Mouse (Mus musculus) A20 (cell line): ENCODE measurements around the gene Sumf2.
"Not testable (repeated sequence)": the region's sequence is repeated elsewhere in the genome, so short reads cannot be mapped to it uniquely, and the experiment has no call there.

ENCODE experiments used
- DNase-seq: peaks from one replicate; pipeline ENCODE4 v3.0.0-alpha.2; 2011; ENCODE audit warnings: low read depth, low spot score

Sumf2 gene

DNA sequence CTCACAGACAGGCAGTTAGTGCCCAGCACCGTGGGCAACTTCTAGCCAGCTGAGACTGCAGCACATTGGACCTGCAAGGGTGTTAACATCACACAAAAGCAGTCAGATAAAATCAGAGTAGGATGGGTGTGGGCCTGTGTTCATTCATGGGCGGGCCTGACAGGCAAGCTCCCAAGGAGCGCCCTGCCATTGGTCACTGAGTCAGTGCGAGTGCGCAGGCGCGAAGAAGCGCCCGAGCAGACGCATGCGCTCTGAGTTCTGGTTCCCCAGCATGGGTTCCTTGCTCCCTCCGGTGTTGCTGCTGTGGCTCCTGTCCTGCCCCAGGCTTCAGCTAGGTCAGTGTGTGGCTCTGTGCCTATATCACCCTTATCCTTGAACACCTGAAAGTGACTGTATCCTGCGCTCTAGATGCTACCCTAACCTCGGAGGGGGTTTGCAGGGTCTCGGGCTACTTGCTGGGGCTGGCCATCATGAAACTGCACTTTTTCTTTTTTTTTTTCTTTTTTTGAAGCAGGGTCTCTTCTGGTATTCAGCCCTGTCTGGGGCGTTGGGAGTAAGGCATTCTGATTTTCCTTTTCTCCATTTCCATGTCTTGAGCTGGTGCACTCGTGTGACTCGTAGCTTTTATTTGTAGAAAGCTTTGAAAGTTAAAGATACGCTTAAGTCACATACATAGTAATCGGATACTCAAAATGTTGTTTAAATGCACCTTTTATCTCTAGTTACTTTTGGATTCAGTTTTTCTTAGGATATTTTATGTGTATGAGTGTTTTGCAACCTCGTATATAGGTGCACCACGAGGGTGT, at the start of gene Sumf2:
Gene Sumf2, plus strand, starts transcription at position 235 of the 806 bp plus-strand sequence.
- DNase-seq = no peak

DNA sequence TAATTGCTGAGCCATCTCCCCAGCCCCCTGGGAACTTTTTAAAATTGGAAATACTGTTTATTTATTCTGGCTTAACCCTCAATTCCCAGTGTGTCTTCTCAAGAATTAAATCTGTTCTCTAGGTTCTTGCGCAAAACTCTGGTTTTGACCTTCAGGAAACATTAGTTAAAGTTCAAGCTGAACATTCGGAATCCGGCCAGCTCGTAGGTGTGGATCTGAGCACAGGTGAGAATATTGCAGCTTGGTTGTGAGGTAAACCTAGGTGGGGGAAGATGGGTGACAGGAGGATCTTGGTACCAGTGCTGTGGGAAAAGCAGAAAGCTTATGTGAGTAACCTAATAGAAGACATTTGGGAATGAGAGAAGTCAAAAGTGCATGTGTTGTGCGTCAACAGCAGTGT, 1.9 kb upstream of the Sumf2 start:
- no peak for DNase-seq

DNA sequence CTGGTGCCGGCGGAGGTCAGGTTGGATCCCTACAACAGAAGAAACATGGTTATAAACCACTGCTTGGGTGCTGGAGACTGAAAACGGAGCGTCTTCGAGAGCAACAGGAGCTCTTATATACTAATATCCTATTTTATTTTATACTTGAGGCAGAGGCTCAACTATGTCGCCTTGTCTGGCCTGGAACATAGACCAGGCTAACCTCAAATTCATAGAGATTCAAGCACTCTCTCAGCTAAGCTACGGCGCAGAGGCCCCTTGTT, 703 bp downstream of the Sumf2 start:
- no peak for DNase-seq

DNA sequence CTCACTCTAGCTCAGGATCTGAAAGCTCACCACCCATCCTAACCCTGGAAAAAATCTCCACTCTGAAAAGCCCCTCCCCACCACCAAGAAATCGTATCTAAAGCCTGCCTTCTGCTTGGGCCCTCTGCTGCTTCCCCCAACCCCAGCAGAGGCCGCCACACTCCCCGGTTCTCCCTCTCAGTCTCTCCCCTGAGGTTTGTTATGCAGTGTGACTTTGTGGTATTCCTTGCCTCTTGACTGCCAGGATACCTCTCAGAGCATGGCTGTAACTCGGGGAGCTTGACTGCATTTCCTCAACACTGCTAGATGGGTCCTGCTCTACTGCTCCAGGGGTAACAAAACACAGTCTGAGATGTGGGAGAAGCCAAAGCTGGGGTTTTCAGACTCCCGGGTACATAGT, 8.4 kb downstream of the Sumf2 start:
- DNase-seq = no peak

DNA sequence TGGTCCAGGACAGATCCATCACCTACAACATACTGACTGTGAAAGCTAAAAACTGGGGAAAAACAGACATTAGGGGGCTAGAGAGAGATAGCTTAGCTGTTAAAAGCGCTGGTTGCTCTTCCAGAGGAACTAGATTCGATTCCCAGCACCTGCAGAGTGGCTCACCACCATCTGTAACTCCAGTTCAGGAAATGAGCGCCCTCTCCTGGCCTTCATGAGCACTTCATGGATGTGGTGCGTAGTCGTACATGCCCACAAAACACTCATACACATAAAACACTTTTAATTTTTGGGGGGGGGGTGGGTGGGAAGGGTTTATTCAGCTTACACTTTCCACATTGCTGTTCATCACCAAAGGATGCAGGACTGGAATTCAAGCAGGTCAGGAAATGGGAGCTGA, 9.6 kb downstream of the Sumf2 start:
- DNase-seq = peak; percentile 22

DNA sequence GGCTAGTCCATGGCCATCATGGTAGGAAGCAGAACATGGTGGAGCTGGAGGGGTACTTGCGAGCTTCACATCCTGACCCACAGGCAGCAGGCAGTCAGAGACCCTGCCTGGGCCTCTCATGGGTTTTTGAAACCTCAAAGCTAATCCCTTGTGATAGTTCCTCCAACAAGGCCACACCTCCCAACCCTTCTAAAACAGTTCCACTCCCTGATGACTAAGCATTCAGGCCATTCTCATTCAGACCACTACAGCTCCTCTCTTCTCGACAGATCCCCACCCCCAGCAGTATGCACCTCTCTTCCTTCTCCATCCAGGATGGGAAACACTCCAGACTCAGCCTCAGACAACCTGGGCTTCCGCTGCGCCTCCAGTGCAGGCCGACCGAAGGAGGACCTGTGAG, 15.5 kb downstream of the Sumf2 start:
- DNase-seq = no peak

DNA sequence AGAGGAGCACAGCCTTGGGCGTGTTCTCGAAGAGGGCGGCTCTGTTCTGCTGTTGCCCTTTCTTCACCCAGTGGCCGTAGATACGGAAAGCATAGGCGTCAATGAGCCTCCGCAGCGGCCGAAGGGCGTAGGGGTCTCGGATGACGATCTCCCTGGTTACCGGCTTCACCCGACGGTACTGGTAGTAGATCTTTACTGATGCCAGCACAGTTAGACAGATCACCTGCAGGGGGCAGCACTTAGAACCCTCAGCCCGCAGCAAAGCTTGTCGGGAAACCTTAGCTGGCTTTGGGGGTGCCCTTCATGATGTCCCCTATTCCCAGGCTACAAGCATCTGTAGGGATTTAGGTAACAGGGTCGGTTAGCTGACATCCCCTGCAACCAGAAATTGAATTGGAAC, 17.7 kb downstream of the Sumf2 start:
- DNase-seq = peak; percentile 79

DNA sequence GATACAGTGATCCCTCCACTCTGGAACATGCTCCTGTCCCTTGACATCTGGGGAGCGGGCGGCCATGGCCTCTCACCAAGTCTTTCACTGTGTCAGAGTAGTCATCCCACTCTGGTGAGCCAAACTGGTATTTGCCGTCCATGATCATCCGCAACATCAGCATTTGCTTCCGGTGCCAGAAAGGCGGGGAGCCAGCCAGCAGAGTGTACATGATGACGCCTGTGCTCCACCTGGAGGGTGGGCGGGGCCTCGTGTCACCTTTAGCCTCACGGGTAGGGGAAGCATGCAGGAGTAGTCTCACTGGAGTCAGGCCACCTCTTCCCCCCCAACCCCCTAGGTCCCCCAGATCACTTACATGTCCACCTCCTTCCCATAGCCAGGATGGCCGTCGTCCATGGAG, 19.1 kb downstream of the Sumf2 start:
- DNase-seq = no peak

DNA sequence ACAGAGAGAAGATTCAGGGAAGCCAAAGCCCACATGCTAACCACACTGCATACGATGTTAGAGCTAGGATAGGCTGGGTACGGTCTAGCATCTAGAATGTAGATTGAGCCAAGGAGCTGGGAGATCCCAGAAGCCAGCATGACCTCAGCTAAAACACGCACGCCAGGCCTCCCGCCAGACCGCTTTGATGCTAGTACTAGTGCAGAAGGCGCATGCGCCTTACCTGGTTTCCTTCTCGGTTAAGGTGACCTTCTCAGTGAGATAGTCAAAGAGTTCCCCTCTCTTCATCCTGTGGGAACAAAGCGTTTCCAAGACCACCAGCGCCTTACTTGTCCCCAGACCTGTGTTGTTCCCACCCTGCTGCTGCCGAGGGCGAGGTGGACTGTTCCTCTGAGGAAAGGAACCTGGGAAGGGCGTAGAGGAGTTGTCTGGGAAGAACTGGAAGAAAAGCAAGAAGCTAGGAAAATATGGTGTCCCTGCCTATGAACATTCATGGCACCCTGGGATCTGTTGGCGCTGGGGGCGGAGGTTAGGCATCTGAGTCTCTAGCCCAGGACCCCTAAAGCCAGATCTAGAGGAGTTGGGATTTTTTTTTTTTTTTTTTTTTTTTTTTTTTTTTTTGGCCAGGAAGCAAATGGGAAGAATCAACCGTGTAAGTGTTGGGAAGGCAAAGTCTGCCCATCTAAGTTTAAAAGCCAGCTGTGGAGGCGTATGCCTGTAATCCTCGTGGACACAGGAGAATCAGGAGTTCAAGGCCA, 22.6 kb downstream of the Sumf2 start:
- DNase-seq = no peak

DNA sequence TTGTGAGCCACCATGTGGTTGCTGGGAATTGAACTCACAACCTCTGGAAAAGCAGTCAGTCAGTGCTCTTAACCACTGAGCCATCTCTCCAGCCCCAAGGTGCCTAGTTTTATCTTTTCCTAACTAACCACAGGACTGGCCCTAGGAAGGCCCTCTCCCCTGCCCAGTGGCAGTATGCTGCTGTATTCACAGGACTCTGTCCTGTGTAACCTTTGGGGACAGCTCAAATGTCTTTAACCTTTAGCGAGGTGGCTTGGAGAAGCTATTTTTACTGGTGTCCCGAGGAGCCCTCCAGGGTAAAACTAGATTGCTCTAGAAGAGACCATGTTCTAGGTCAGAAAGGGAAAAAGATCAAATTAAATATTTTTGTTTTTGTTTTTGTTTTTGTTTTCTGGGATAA, 24.5 kb downstream of the Sumf2 start:
- DNase-seq = no peak

DNA sequence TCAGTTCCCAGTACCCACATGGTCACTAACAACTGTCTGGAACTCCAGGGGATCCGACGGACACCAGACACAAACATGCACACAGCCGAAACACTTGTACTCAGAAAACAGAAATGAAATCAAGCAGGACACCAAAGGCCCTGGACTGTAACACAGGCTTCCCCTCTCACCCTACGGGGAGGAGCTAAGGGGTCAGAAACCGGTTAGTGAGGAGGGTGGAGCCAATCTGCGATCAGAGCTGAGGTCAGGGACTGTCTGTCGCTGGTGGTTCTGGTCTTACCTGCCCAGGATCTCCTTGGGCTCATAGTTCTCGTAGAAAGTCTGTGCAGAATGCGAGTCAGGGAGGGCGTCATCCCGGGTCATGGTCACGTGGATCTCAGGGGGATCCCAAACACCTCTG, 27.2 kb downstream of the Sumf2 start:
- DNase-seq = peak; percentile 84

DNA sequence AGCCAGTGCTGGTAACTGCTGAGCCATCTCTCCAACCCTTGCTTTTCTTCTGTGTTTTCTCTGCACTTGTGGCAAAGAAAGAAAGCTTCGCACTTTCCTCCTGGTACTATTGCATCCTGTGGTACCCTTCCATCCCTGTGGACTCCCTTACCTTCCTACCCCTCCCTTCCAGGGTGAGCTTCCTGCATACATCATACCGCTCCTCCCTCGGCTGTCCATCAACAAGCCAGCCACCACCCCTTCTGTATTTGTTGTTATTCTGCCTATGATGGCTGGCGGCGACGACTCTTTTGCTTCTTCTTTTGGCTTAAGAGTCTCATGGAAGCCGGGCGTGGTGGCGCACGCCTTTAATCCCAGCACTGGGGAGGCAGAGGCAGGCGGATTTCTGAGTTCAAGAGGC, 28.3 kb downstream of the Sumf2 start:
- no peak for DNase-seq

DNA sequence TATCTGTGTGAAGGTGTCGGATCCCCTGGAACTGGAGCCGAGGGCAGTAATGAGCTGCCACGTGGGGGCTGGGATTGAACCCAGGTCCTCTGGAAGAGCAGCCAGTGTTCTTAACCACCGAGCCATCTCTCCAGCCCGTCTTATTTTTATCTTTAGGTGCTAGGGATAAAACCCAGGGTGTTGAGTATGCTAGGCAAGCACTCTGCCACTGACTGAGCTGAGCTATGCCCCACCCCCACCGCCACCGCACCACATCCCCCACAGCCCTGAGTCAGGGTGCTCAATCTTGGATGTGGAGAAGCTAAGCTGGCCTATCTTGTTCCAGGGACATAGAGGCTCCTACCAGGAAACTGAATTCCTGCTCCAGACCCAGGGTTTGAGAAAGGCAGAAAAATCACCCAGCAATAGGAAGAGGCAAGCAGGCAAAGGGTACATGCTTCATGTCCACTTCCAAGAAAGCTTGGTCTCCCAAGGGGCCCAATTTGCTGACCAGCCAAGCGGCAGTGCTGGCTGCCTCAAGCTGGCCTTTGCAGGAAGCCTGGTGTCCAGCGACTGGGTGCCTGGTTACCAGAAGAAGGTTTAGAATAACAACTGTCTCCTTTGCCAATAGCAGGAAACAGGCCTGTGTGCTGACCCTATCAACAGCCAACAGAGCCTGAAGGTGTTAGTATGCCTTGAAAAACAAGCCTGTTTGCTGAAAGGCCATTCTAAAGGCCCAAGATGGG, 31.1 kb downstream of the Sumf2 start:
- no peak for DNase-seq

DNA sequence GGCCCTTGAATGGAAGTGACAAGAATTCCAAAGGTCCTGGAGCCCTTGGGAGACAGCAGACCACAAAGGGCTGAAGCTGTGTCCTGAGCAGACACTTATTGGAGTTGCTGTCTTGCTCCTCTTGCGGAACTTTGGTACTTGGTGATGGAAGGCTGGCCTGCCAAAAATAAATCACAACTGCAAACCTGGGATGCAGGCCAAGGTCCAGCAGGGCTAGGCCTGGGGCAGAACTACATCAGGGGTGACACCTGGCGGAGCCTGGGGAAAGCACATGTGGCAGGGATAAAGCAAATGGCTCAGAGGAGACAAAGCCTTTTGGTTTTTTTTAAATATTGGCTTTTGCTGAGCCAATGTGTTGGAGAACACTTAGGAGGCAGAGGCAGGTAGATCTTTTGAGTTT, 32.2 kb downstream of the Sumf2 start:
- DNase-seq = no peak

DNA sequence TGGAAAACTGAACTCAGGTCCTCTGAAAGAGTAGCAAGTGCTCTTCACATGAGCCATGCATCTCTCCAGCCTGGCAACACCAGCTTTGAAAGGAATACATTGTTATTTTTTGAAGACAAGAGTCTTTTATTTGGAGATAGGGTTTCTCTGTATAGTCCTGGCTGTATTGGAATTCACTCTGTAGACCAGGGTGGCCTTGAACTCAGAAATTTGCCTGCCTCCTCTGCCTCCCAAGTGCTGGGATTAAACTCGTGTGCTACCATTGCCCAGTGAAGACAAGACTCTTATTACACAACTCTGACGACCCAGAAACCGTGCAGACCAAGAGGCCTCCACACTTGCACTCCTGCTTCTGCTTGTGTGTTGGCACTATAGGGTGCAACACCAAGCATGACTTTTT, 33.1 kb downstream of the Sumf2 start:
- no peak for DNase-seq

DNA sequence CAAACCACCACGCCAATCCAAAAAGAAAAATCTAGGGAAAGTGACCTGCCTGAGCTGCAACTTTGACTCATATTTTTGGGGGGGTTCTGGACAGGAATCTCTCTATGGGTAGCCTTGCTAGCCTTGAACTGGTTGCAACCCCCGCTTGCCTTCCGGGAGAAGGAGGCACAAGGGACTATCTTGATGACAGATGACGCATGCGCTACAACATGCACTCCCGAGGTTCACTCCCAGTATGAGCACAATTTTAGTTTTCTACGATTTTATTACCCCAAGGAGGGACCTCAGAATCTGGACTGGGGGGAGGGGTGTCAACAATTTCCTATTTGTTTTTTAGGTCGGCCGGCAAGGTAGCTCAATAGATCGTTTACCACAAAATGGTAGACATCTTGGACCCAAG, 39.5 kb downstream of the Sumf2 start:
- DNase-seq = no peak

DNA sequence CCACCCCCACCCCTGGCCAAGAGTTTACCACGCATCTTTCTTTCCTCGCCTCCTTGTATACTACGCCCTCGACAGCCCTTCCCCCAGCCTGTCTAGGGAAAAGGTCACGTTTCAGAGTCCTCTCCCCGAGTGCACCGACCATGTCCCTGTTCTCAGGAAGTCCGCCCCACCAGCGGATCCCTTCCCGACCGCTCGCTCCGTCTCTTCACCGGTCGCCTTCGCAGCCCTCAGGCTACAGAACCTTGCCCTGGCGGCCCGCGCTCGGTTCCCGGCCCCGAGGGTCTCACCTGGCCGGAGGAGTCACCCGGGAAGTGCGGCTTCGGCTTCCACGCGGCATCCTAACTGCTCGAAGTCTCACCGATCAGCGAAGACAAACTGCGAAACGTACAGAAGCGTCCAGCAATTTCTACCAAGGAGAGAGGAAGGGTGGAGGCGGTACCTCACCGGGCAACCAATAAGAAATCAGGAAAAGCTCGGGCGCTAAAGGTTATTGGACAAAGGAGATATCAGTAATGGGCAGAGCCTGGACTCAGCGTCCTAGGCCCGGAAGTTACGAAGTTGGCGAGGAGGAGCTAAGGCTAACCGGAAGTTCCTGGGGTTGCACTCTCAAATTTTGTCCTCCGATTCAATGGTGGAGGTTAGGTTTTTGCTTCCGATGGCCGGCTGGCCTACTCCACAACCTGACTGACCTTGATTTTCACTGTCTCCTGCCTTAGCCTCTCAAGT, 40.3 kb downstream of the Sumf2 start, which contains the start of gene Chchd2:
Gene Chchd2, minus strand, starts transcription at position 560 of the 726 bp plus-strand sequence.
- peak; percentile 97 for DNase-seq

DNA sequence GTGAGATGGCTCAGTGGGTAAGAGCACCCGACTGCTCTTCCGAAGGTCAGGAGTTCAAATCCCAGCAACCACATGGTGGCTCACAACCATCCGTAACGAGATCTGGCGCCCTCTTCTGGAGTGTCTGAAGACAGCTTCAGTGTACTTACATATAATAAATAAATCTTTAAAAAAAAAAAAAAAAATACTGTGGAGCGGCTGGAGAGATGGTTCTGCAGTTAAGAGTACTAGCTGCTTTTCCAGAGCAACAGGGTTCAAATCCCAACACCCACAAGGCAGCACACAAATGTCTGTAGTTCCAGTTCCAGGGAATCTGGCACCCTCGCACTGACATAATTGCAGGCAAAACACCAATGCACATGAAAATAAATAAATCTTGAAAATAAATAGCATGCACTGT, 43.6 kb downstream of the Sumf2 start:
- DNase-seq = not testable (repeated sequence)

DNA sequence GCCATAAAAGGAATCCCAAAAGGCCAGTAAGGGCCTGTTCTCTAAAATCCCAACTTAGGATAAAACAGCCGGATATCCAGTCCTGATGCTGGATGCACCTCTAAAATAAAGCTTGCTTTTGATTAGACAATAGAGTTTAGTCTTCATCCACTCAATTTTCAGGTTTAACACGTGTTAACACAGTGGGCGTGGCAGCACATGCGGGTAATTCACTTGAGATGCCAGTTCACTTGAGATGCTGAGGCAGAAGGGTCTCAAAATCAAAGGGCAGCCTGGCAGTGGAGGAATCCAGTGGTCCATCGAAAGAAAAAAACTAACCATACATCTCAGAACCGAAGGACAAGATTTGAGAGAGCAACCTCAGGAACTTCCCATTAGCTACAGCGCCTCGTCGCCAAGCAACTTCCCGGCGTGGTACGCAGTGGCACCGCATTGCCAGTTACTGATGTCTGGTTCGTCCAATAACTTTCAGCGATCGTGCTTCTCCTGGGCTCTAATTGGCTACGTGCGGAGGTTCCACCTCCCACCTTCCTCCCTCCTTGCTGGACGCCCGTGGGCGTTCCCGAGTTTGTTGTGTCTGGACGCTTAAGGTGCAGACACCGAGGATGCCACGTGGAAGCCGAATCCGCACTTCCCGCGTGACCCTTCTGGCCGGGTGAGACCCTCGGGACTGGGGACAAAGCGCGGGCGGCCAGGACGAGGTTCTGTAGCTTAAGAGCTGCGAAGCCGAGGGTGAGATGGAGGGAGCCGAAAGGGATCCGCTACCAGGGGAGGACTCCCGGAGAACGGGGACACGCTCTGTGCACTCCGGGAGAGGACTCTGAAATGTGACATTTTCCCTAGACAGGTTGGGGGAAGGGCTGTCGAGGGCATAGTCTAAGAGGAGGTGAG, 48.7 kb downstream of the Sumf2 start, which contains the start of gene Zbed5:
Gene Zbed5, plus strand, starts transcription at position 526 of the 891 bp plus-strand sequence.
- DNase-seq = peak; percentile 96

DNA sequence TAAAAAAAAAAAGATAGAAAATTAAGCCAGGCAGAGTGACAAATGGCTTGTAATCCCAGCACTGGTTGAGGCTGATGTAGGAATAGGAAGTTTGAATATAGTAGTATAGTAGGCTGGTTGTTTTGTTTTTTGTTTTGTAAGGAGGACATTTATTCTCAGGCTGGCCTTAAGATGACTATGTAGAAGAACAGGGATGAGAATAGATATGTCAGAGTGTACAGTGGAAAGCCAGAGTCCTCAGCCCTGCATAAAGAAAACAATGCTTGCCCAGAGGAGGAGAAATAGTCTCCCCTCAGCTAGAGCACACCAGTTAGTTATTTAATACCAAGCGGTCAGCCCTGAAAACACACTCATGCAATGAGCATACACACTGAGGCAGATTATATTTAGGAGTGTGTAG, 51.7 kb downstream of the Sumf2 start, which contains the start of gene Phkg1:
Gene Phkg1, minus strand, starts transcription at position 101 of the 400 bp plus-strand sequence.
- no peak for DNase-seq

DNA sequence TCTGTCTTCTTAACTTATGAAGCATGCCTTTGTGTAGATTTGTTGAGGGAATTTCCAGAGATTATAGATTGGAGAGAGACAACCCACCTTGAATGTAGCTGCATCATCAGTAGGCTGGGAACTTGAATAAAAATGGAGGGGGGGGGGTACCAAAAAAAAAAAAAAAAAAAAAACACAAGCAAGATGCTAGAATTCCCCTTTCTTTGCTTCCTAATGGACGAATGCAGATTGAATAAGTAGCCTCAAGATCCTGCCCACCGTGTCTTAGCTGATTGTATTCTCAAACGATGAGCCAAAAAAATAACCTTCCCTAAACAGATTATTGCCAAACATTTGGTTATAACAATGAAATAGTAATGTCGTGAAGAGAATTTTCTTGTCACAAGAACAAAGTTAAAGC, 61.0 kb downstream of the Sumf2 start:
- no peak for DNase-seq
